Mouse (Mus musculus): ENCODE measurements around the gene Epha1. TPM values are rescaled to one million over a fixed set of nuclear protein-coding genes. Genes with fewer than 3 reads are reported as not detected.

Gene Epha1
- polyA plus RNA-seq, 1 experiment from 2014 or later = 7.0 TPM

DNA sequence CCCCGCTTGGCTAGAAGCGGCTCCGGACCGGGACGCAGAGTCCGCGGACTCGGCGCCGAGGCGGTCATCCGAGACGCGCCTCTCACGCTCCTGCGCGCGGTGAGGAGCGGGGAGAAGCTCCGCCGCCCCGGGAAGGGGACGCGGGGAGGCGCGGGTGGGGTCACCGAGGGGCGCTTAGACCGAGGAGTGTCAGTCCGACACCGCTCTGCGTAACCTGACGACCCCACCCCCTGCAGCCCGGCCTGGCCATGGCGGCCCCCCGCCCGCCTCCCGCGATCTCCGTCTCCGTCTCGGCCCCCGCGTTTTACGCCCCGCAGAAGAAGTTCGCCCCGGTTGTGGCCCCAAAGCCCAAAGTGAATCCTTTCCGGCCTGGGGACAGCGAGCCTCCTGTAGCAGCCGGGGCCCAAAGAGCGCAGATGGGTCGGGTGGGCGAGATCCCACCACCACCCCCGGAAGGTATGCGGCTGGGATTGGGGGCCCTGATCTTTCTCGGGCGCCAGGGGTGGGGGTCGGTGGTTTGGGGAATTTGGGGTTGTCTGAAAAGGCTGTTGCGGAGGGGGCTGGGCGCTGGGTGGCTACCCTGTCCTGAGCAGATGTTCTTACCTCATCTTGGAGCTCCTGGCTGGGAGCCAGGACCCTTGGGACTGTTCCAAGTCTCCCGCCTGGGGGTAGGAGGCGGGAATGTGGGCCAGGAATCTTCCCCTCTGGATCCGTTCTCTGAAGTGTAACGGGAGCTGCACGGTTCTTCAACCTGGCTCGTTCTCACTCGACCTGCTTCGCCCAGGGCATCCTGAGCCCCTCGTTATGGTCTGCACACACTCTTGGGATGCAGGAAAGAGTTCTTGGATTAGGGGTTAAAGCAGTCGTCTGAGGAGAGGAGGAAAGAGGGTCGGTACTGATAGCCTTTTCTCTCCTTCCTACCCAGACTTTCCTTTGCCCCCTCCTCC lies 22.8 kb downstream of the Epha1 start:
- Histone ChIP-seq H3K9ac (peak overlapping the region; percentile 92), H3K9me3 (ENCODE audit: low read depth, low read length) (no peaks in the 10 kb centered on the region), H3K4me3 (ENCODE audit: low read depth, low read length) (peak overlapping the region; percentile 85), H3K27ac (ENCODE audit: low read depth) (peak overlapping the region; percentile 99), H3K4me2 (peak overlapping the region; percentile 85), H3K27me3 (ENCODE audit: insufficient read depth, low read length) (no peaks in the 10 kb centered on the region), H3K4me1 (ENCODE audit: insufficient read depth) (peaks cover 29% of the 10 kb centered on the region), H3K36me3 (ENCODE audit: insufficient read depth) (peaks cover 40% of the 10 kb centered on the region)
- no peak for TF ChIP-seq CTCF (IDR thresholded peaks at IDR 0.05; ENCODE audit: low read depth)
- peak; percentile 97 for DNase-seq
- ATAC-seq (ENCODE audit: insufficient read depth) = peak; percentile 18
- 1% methylated on average over 48 of the region's 72 CpGs for WGBS

DNA sequence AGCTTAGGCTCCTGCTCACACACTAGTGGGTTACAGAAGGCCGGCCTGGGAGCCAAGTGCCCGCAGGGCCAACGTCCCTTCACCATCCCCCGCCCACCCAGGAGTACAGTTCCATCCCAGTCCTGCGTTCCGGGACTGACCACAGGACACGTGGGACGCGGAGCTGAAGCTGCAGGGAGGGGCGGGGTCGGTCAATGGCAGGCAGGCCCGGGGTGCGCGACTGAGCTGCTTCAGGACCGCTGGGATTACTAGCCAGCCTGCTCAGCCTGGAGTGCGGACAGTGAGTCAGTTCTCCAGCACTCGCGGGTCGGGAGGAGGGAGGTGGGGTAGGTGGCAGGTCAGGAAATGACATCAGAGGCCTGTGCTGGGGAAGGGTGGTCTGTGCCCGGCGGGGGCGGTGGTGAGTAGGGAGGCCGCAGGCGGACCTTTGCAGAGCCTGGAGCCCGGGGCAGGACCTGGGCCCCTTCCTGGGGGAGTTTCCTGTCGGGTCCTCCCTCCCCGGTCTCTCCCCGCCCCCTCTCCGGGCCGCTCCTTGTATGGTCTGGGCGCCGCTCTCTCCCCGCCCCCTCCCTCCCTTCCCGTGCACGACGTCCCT lies 23.5 kb downstream of the Epha1 start, which contains the start of gene Zyx:
TSS of gene Zyx (plus strand) at position 205 of the 595 bp plus-strand sequence.
- peak; percentile 64 for TF ChIP-seq CTCF (IDR thresholded peaks at IDR 0.05; ENCODE audit: low read depth)
- Histone ChIP-seq H3K9me3 (ENCODE audit: low read depth, low read length) (no peaks in the 10 kb centered on the region), H3K27me3 (ENCODE audit: insufficient read depth, low read length) (no peaks in the 10 kb centered on the region), H3K4me3 (ENCODE audit: low read depth, low read length) (peak within 1 kb of the TSS; percentile 85), H3K4me2 (peak within 1 kb of the TSS; percentile 85), H3K9ac (peak within 1 kb of the TSS; percentile 92), H3K4me1 (ENCODE audit: insufficient read depth) (peaks cover 28% of the 10 kb centered on the region), H3K36me3 (ENCODE audit: insufficient read depth) (peaks cover 32% of the 10 kb centered on the region), H3K27ac (ENCODE audit: low read depth) (peak within 1 kb of the TSS; percentile 99)
- DNase-seq (peak; percentile 95), ATAC-seq (ENCODE audit: insufficient read depth) (peak; percentile 95)
- WGBS = 0% methylated on average over 31 of the region's 36 CpGs

DNA sequence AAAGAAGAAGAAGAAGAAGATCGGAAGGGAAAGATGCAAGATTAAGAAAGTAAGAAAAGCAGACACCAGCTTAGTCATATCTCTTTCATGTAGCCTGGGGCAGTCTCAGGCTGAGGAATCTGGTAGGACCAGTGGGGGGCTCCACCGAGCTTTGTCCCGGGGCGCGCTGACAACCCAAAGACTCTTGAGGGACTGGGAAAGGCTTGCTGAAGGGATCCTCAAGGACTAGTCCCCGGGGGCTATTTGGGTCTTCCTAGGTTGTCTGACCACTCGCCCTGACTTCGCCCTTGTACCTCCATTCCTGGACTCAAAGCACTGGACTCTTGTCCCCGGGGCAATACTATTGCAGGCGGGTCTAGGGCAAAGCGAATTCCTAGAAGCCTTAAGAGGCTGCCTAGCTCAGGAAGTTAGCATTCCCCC lies 24.1 kb downstream of the Epha1 start:
- TF ChIP-seq CTCF (IDR thresholded peaks at IDR 0.05; ENCODE audit: low read depth) = peak; percentile 61
- H3K9me3 ChIP-seq (ENCODE audit: low read depth, low read length) = no peaks in the 10 kb centered on the region
- WGBS = 0% methylated on average over 11 of the region's 11 CpGs
- peak overlapping the region; percentile 85 for H3K4me2 ChIP-seq
- DNase-seq (peak; percentile 89), ATAC-seq (ENCODE audit: insufficient read depth) (peak; percentile 52)
- H3K9ac ChIP-seq = peak overlapping the region; percentile 92
- H3K4me1 ChIP-seq (ENCODE audit: insufficient read depth) = peaks cover 25% of the 10 kb centered on the region
- peak overlapping the region; percentile 99 for H3K27ac ChIP-seq (ENCODE audit: low read depth)
- H3K27me3 ChIP-seq (ENCODE audit: insufficient read depth, low read length) = no peaks in the 10 kb centered on the region
- H3K36me3 ChIP-seq (ENCODE audit: insufficient read depth) = peaks cover 27% of the 10 kb centered on the region
- H3K4me3 ChIP-seq (ENCODE audit: low read depth, low read length) = peak overlapping the region; percentile 85

DNA sequence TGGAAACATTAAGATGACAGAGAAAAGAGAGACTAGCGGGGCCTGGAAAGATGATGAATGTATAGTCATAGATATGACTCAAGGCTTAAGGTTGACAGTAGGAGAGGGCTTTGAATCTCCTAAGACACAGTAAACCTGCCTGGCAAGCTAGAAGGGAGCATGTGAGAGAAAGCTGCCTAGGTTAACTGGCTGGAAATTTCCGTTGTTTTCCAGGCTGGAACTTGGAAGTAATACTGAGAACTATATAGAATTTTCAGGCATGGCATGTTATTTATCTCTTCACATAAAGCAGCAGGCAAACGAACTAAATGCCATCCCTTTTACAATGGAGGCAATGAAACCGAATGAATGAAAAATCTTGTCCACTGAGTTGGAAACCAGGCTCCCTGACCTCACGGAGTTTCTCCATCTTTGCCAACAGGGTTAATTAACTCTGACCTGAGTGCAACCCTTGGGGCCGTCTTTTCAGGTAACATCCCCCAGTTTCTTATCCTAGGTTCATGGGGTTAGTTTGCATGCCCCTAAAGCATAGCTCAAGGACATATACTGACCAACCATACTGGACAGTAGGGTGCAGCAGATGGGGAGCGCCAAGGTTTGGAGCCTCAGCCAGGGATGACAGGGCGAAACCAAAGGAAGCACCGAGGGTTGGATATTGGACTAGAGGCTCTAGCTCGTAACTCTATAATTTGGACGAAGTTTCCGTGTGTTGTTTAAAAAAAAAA lies 24.6 kb downstream of the Epha1 start:
- Histone ChIP-seq H3K4me1 (ENCODE audit: insufficient read depth) (peaks cover 19% of the 10 kb centered on the region), H3K4me2 (peak overlapping the region; percentile 85), H3K27ac (ENCODE audit: low read depth) (no peak overlapping the region), H3K9me3 (ENCODE audit: low read depth, low read length) (no peaks in the 10 kb centered on the region), H3K4me3 (ENCODE audit: low read depth, low read length) (peak overlapping the region; percentile 85), H3K36me3 (ENCODE audit: insufficient read depth) (peaks cover 24% of the 10 kb centered on the region), H3K9ac (no peak overlapping the region; the same call in 1 of the 2 replicates), H3K27me3 (ENCODE audit: insufficient read depth, low read length) (no peaks in the 10 kb centered on the region)
- TF ChIP-seq CTCF (IDR thresholded peaks at IDR 0.05; ENCODE audit: low read depth) = no peak
- no peak for DNase-seq
- WGBS = 39% methylated on average over 12 of the region's 12 CpGs
- no peak for ATAC-seq (ENCODE audit: insufficient read depth)

DNA sequence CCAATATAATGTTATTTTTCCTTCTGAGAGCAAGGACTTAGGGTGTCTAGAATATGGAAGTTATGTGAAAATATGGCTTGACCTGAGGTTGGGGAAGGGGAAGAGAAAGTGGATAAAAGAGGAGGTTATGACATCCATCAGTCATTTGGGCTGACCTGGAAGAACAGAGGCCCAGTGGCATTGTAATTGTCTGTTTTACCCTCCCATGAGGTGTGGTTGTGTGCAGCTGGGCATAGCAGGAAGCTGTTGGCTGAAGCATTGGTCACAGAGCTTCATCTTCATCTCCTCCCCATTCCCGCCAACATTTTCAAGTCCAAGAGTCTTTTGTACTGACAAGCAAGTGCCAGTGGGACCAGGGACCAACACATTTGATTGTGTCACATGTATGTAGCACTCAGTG lies 28.8 kb downstream of the Epha1 start:
- H3K4me1 ChIP-seq (ENCODE audit: insufficient read depth) = no peaks in the 10 kb centered on the region
- ATAC-seq (ENCODE audit: insufficient read depth) = no peak

DNA sequence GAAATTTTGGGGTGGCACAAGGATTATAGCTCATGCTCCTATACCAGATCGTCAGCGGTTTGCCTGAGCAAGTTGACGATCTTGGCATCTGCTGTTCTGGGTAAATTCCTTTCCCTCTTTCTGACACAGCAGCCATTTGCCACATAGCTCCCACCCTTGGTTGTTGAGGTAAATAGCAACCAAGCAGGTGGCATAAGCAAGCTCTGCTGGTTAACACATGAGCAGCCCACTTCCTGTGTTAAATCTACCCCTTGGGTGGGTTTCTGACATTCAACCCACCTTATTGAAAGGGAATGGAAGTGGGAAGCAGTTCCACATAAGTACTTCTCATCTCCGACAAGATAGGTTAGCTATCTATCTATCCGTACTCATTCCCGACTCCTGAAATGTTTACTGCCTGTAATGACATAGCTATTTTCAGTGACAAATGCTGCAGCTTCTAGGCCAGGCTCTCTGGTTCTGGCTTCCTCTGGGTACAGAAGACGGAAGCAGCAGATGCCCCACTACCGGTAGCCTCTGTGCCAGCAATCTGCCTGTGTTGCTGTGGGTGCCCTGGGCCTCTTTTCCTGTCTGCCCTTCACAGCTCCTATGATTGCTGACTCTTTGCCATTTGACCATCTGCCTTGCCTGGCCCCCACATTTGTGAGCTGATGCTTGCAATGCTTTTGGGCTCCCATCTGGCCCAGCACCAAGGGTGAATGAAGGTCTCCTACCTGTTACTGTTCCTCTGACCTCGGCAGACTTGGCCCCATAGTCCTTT lies 29.5 kb downstream of the Epha1 start:
- no peaks in the 10 kb centered on the region for H3K36me3 ChIP-seq (ENCODE audit: insufficient read depth)
- H3K4me2 ChIP-seq = no peak overlapping the region
- H3K27me3 ChIP-seq (ENCODE audit: insufficient read depth, low read length) = no peaks in the 10 kb centered on the region
- no peak overlapping the region for H3K4me3 ChIP-seq (ENCODE audit: low read depth, low read length)
- 78% methylated on average over 9 of the region's 9 CpGs for WGBS
- ATAC-seq (ENCODE audit: insufficient read depth) (no peak), DNase-seq (no peak)
- no peaks in the 10 kb centered on the region for H3K9me3 ChIP-seq (ENCODE audit: low read depth, low read length)
- H3K4me1 ChIP-seq (ENCODE audit: insufficient read depth) = no peaks in the 10 kb centered on the region
- no peak for TF ChIP-seq CTCF (IDR thresholded peaks at IDR 0.05; ENCODE audit: low read depth)
- H3K27ac ChIP-seq (ENCODE audit: low read depth) = no peak overlapping the region
- no peak overlapping the region for H3K9ac ChIP-seq

More for the DNA sequence above, 28.8 kb downstream of the Epha1 start:
- Histone ChIP-seq H3K9ac (no peak overlapping the region), H3K27me3 (ENCODE audit: insufficient read depth, low read length) (no peaks in the 10 kb centered on the region), H3K4me3 (ENCODE audit: low read depth, low read length) (no peak overlapping the region), H3K27ac (ENCODE audit: low read depth) (no peak overlapping the region), H3K9me3 (ENCODE audit: low read depth, low read length) (no peaks in the 10 kb centered on the region), H3K4me2 (no peak overlapping the region), H3K36me3 (ENCODE audit: insufficient read depth) (no peaks in the 10 kb centered on the region)
- no peak for DNase-seq
- no peak for TF ChIP-seq CTCF (IDR thresholded peaks at IDR 0.05; ENCODE audit: low read depth)
- WGBS = 95% methylated on average over 1 of the region's 1 CpGs
